Mouse (Mus musculus): ENCODE results near the gene Tango2.

GRCm38 (mm10) chr16:18356961-18357360, 9.1 kb upstream of the Tango2 start:
- TF ChIP-seq CTCF (conservative IDR thresholded peaks at IDR 0.05; ENCODE audit: low read length), result no peak
- no peak for TF ChIP-seq POU5F1 (IDR thresholded peaks at IDR 0.05; ENCODE audit: borderline replicate concordance, low read length)
- TF ChIP-seq NANOG (IDR thresholded peaks at IDR 0.05; ENCODE audit: borderline replicate concordance, low read length), result no peak

All from E14TG2a.4 (cell line).